Mouse (Mus musculus): ENCODE results near the gene Cfap44. TPM values are rescaled to one million over a fixed set of nuclear protein-coding genes. Genes with fewer than 3 reads are reported as not detected.

Cfap44 gene
- polyA plus RNA-seq (2012; rRNA removed): 3.3 and 3.8 TPM in 2 replicates

DNA sequence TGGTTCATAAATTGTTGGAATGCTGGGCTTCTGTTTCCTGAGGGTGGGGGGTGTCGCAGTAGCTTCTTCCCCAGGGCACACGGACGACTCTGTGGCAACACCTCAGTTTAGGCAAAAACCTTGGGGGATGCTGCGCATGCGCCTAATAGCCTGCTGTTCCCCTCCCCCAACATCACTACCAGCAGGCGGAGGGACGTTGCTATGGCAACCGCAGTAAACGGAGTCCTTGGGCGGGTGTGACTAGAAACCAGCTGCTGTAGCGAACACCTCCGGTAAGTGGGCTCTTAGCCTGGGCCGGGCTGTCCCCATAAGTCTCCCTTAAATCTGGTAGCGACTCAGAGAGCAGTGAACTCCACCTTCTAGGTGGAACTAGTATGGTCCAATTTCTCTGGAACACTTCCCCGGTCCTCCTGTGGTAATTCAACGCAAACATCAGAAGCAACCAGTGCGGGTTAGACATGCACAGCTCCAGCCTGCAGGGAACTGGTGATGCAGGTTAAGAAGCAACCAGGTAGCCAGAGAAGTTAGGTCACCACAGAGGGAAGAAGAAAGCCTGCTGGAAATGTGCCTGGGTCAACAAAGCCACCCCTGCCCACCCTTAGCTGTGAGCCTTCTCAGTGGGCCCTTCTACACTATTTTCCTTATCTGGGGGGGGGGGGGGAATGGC lies at the start of gene Cfap44:
TSS of gene Cfap44 (plus strand) at position 220 of the 667 bp plus-strand sequence.
- H3K27ac ChIP-seq (ENCODE audit: insufficient read depth, low read length): peak within 1 kb of the TSS; percentile 3; the same call in 1 of the 2 replicates
- H3K4me3 ChIP-seq (ENCODE audit: insufficient read depth, low read length): peak within 1 kb of the TSS; percentile 16
- H3K4me1 ChIP-seq (ENCODE audit: control insufficient read depth, insufficient read depth, low read length): peaks cover 4% of the 10 kb centered on the region; the same call in 1 of the 2 replicates
- TF ChIP-seq CTCF (IDR thresholded peaks at IDR 0.05; ENCODE audit: extremely low read depth, insufficient read depth, low read length) (no peak), POLR2A (IDR thresholded peaks at IDR 0.05; ENCODE audit: extremely low read depth, insufficient read depth, low read length) (peak; percentile 71)

DNA sequence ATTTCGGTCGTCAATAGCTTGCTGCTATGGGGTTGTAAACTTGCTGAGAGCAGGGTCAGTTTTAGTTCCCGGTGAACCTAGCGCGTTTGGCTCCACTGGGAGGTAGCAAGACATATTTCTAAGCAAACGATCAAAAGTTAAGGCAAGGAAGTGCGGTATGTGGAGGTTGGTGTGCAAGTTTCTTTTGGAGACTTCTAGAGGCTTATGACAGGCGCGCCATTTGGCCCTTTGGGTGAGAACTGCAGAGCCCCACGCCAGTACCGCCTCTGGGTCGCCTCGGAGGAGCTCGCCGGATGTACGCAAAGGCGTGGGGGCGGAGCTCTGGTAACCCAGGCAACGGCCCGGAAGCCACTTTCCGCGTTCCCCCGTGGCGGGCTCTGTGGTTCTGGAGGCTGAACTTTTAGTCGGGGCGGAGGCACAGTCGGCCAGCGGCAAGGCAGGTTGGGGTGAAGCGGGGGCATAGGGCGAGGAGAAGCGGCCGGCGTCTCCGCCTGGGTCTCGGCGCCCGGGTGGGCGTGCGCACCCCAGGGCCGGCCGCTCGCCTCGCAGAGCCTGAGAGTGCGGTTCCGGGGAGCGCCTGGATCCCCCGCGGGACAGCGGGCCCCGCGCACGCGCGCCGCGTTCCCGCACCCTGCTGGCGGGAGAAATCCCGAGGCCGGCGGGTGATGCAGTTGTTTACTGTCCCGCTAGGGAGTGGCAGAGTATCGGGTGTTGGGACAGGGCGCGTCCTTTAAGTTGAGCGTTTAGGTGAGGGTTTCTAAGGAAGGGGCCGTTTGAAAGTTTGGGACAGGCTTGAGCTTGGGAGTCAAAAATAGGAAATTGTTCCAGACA lies 47.3 kb upstream of the Cfap44 start, which contains the start of gene Spice1:
TSS of gene Spice1 (plus strand) at position 51 of the 831 bp plus-strand sequence.
- Histone ChIP-seq H3K4me1 (ENCODE audit: control insufficient read depth, insufficient read depth, low read length) (no peaks in the 10 kb centered on the region), H3K27ac (ENCODE audit: insufficient read depth, low read length) (peak within 1 kb of the TSS; percentile 79), H3K4me3 (ENCODE audit: insufficient read depth, low read length) (peak within 1 kb of the TSS; percentile 47)
- TF ChIP-seq POLR2A (IDR thresholded peaks at IDR 0.05; ENCODE audit: extremely low read depth, insufficient read depth, low read length) (peak; percentile 86), CTCF (IDR thresholded peaks at IDR 0.05; ENCODE audit: extremely low read depth, insufficient read depth, low read length) (no peak)

DNA sequence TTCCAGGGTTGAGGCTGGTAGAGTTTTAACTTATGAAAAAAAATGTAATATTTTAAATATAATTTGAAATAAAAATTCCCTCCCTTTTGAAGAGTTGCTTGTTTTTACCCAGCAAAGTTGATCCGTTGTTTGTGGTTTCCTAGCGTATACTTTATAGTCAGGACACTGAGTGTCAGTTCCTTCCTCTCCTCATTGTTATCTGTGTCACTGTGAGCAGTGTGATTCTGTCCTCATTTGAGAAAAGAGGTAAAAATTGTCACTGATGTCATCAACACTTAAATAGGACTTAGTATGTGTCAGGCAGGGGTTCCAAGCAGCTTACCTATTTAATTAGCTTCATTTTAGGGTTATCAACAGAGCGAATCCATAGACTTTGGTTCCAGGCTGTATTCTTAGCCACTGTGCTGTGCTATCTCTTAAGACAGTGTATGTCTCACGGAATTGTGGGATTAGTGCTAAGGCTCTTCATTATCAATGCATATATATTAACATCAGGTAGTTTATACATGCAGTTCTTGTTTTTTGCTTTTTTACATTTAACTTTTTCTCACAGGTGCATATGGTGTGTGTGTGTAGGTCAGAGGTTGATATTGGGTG lies 44.7 kb upstream of the Cfap44 start:
- TF ChIP-seq CTCF (IDR thresholded peaks at IDR 0.05; ENCODE audit: extremely low read depth, insufficient read depth, low read length): no peak
- TF ChIP-seq POLR2A (IDR thresholded peaks at IDR 0.05; ENCODE audit: extremely low read depth, insufficient read depth, low read length): no peak
- H3K27ac ChIP-seq (ENCODE audit: insufficient read depth, low read length): no peak overlapping the region
- no peak overlapping the region for H3K4me3 ChIP-seq (ENCODE audit: insufficient read depth, low read length)
- H3K4me1 ChIP-seq (ENCODE audit: control insufficient read depth, insufficient read depth, low read length): no peaks in the 10 kb centered on the region

DNA sequence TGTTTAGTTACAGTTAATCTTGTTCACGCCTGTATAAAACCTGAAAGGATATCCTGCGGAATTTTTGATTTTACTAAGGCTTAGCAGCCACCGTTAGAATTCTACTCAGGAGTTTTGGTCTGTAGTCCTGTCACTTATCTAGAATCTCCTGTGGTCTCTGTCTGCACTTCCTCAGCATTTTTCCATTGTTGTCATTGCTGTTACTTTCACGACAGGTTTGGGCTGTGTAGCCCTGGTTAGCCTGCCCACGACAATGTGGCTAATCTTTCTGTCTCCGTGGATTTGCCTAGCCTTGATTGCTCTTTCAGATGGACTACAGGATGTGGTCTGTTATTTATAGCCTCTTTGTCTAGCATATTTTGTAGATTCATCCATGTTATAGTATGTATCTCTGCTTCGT lies 38.3 kb upstream of the Cfap44 start:
- TF ChIP-seq POLR2A (IDR thresholded peaks at IDR 0.05; ENCODE audit: extremely low read depth, insufficient read depth, low read length) (no peak), CTCF (IDR thresholded peaks at IDR 0.05; ENCODE audit: extremely low read depth, insufficient read depth, low read length) (no peak)
- H3K4me3 ChIP-seq (ENCODE audit: insufficient read depth, low read length): no peak overlapping the region
- no peak overlapping the region for H3K27ac ChIP-seq (ENCODE audit: insufficient read depth, low read length)
- no peaks in the 10 kb centered on the region for H3K4me1 ChIP-seq (ENCODE audit: control insufficient read depth, insufficient read depth, low read length)

DNA sequence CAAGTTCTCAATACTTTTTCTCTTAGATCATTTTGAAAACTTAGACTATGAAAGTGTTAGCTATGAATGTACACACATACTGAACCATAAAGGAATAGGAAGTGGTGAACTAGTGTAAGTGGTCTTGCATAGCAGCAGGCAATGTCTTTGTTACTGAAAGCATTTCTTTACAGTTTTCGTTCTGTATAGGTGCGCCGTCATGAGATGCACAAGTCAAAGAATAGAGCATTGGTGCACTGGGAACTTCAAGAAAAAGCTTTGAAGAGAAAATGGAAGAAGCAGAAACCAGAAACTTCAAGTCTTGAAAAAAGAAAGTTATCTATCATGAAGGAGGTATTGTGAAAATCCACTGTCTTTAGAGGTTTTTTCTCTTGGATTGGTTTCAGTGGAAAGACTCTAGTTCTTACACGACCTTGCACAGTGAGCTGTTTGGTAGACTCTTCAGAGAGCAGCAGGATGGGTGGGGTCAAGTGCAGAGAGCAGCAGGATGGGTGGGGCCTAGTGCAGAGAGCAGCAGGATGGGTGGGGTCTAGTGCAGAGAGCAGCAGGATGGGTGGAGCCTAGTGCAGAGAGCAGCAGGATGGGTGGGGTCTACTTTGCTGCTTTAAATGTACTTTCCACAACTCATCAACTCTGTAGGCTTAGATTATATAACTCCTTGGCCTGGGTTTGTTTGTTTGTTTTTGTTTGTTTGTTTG lies 36.9 kb upstream of the Cfap44 start:
- no peak overlapping the region for H3K27ac ChIP-seq (ENCODE audit: insufficient read depth, low read length)
- no peak overlapping the region for H3K4me3 ChIP-seq (ENCODE audit: insufficient read depth, low read length)
- H3K4me1 ChIP-seq (ENCODE audit: control insufficient read depth, insufficient read depth, low read length): no peaks in the 10 kb centered on the region

DNA sequence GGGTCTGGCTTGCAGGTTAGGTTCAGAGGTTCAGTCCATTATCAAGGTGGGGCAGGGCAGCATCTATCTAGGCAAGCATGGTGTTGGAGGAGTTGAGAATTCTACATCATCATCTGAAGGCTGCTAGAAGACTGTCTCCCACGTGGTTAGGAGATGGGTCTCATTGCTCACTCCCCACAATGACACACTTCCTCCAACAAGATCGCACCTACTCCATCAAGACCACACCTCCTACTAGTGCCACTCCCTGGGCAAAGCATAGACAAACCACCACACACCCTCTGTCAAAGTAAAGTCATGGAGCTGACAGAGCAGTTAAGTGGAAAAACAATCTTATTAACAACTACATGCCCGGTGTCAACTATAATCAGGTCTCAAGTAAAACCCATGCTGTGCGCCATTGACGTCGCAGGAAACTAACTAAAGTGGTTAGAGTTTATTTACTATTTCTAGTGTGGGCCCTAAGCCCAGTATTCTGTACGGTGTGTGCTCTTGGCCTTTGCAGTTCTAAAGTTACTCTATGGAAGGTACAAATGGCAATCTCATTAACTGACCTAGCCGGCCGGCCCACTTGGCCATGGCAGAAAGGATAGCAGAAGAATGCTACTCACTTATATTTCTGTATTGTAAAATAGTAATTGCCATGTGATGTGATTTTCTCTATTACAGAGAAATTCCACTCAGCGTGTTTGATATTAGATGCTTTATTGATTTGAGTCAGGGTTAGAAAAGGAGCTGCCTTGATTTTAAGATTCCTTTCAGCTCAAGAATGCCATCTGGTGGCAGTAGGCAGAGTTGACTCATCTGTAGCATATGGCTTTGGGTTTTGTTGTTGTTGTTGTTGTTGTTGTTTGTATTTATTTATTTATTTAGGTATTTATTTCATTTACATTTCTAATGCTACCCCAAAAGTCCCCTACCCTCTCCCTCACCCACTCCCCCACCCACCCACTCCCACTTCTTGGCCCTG lies 32.4 kb upstream of the Cfap44 start:
- no peak for TF ChIP-seq POLR2A (IDR thresholded peaks at IDR 0.05; ENCODE audit: extremely low read depth, insufficient read depth, low read length)
- peak; percentile 61; the same call in 1 of the 2 replicates for TF ChIP-seq CTCF (IDR thresholded peaks at IDR 0.05; ENCODE audit: extremely low read depth, insufficient read depth, low read length)
- H3K4me1 ChIP-seq (ENCODE audit: control insufficient read depth, insufficient read depth, low read length): no peaks in the 10 kb centered on the region
- H3K4me3 ChIP-seq (ENCODE audit: insufficient read depth, low read length): no peak overlapping the region
- no peak overlapping the region for H3K27ac ChIP-seq (ENCODE audit: insufficient read depth, low read length)

More for the DNA sequence above, 36.9 kb upstream of the Cfap44 start:
- TF ChIP-seq CTCF (IDR thresholded peaks at IDR 0.05; ENCODE audit: extremely low read depth, insufficient read depth, low read length) (no peak), POLR2A (IDR thresholded peaks at IDR 0.05; ENCODE audit: extremely low read depth, insufficient read depth, low read length) (no peak)

DNA sequence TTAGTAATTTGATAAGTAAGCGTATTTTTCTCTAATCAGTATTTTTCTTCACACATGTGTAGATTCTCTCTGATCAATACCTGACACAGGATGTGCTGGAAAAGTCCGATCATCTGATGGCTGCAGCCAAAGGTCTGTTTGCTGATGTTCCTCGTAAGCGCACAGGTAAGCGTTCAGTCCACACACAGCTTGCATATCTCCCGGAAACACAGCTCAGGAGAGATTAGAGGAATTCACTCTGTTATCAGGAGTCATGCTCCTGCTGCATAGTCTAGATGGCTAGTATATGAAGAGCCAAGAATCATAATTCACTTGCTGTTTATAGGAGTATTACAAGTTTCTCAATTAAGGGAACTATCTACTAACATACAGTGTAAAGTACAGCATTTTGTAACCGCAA lies 29.1 kb upstream of the Cfap44 start:
- no peaks in the 10 kb centered on the region for H3K4me1 ChIP-seq (ENCODE audit: control insufficient read depth, insufficient read depth, low read length)
- H3K4me3 ChIP-seq (ENCODE audit: insufficient read depth, low read length): no peak overlapping the region
- TF ChIP-seq POLR2A (IDR thresholded peaks at IDR 0.05; ENCODE audit: extremely low read depth, insufficient read depth, low read length): no peak
- TF ChIP-seq CTCF (IDR thresholded peaks at IDR 0.05; ENCODE audit: extremely low read depth, insufficient read depth, low read length): no peak
- no peak overlapping the region for H3K27ac ChIP-seq (ENCODE audit: insufficient read depth, low read length)

DNA sequence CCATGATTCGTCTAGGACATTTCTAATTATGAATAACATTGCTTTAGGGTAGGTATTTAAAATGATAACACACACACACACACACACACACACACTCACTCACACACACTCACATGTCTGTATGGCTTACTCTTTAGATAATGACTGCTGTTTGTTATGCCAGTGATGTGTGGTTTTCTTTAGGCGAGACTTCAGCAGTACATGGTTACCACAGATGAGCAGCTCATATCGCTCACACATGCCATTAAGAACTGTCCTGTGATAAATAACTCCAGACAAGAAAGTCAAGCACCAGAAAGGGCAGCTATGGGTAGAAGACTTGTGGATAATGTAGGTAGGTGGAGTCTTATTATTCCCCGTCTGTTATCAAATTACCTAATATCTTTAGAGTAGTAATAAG lies 19.1 kb upstream of the Cfap44 start:
- Histone ChIP-seq H3K27ac (ENCODE audit: insufficient read depth, low read length) (no peak overlapping the region), H3K4me1 (ENCODE audit: control insufficient read depth, insufficient read depth, low read length) (no peaks in the 10 kb centered on the region), H3K4me3 (ENCODE audit: insufficient read depth, low read length) (no peak overlapping the region)
- no peak for TF ChIP-seq POLR2A (IDR thresholded peaks at IDR 0.05; ENCODE audit: extremely low read depth, insufficient read depth, low read length)
- no peak for TF ChIP-seq CTCF (IDR thresholded peaks at IDR 0.05; ENCODE audit: extremely low read depth, insufficient read depth, low read length)
